Mouse (Mus musculus): ENCODE data around the gene Grk3. TPM values are rescaled to one million over a fixed set of nuclear protein-coding genes. Genes with fewer than 3 reads are reported as not detected.

Gene Grk3
- polyA plus RNA-seq (2011; ENCODE audit: insufficient read length, low read depth, missing spikeins), result 0.35 and 0.74 TPM in 2 replicates

GRCm38 (mm10) chr5:113015236-113016061, at the start of gene Grk3:
Gene Grk3, minus strand, starts transcription at chr5:113015791.
- peak within 1 kb of the TSS; percentile 20 for H3K4me3 ChIP-seq (ENCODE audit: insufficient read depth, low read length)
- no peak within 1 kb of the TSS for H3K27ac ChIP-seq (ENCODE audit: insufficient read depth, low read length)
- TF ChIP-seq CTCF (IDR thresholded peaks at IDR 0.05; ENCODE audit: borderline replicate concordance, insufficient read depth, low read length) (no peak), POLR2A (IDR thresholded peaks at IDR 0.05; ENCODE audit: low read depth, low read length) (no peak)
- no peaks in the 10 kb centered on the region for H3K4me1 ChIP-seq (ENCODE audit: control insufficient read depth, insufficient read depth, low read length)

- TF ChIP-seq POLR2A (IDR thresholded peaks at IDR 0.05; ENCODE audit: low read depth, low read length) (no peak), CTCF (IDR thresholded peaks at IDR 0.05; ENCODE audit: borderline replicate concordance, insufficient read depth, low read length) (peak; percentile 99)
- Histone ChIP-seq H3K4me1 (ENCODE audit: control insufficient read depth, insufficient read depth, low read length) (no peaks in the 10 kb centered on the region), H3K4me3 (ENCODE audit: insufficient read depth, low read length) (no peak overlapping the region), H3K27ac (ENCODE audit: insufficient read depth, low read length) (no peak overlapping the region)
Observed at GRCm38 (mm10) chr5:113054308-113054707, 38.7 kb upstream of the Grk3 start.

GRCm38 (mm10) chr5:113050581-113051185, 35.1 kb upstream of the Grk3 start:
- no peak for TF ChIP-seq POLR2A (IDR thresholded peaks at IDR 0.05; ENCODE audit: low read depth, low read length)
- no peak for TF ChIP-seq CTCF (IDR thresholded peaks at IDR 0.05; ENCODE audit: borderline replicate concordance, insufficient read depth, low read length)
- H3K27ac ChIP-seq (ENCODE audit: insufficient read depth, low read length), result no peak overlapping the region
- H3K4me1 ChIP-seq (ENCODE audit: control insufficient read depth, insufficient read depth, low read length), result no peaks in the 10 kb centered on the region
- no peak overlapping the region for H3K4me3 ChIP-seq (ENCODE audit: insufficient read depth, low read length)

GRCm38 (mm10) chr5:113049876-113050275, 34.3 kb upstream of the Grk3 start:
- TF ChIP-seq POLR2A (IDR thresholded peaks at IDR 0.05; ENCODE audit: low read depth, low read length), result no peak
- no peak for TF ChIP-seq CTCF (IDR thresholded peaks at IDR 0.05; ENCODE audit: borderline replicate concordance, insufficient read depth, low read length)
- Histone ChIP-seq H3K4me1 (ENCODE audit: control insufficient read depth, insufficient read depth, low read length) (no peaks in the 10 kb centered on the region), H3K27ac (ENCODE audit: insufficient read depth, low read length) (no peak overlapping the region)

GRCm38 (mm10) chr5:113045511-113046273, 30.1 kb upstream of the Grk3 start:
- no peak overlapping the region for H3K4me3 ChIP-seq (ENCODE audit: insufficient read depth, low read length)
- H3K27ac ChIP-seq (ENCODE audit: insufficient read depth, low read length), result no peak overlapping the region
- TF ChIP-seq CTCF (IDR thresholded peaks at IDR 0.05; ENCODE audit: borderline replicate concordance, insufficient read depth, low read length) (no peak), POLR2A (IDR thresholded peaks at IDR 0.05; ENCODE audit: low read depth, low read length) (no peak)
- no peaks in the 10 kb centered on the region for H3K4me1 ChIP-seq (ENCODE audit: control insufficient read depth, insufficient read depth, low read length)

More at GRCm38 (mm10) chr5:113049876-113050275, 34.3 kb upstream of the Grk3 start:
- no peak overlapping the region for H3K4me3 ChIP-seq (ENCODE audit: insufficient read depth, low read length)

- TF ChIP-seq POLR2A (IDR thresholded peaks at IDR 0.05; ENCODE audit: low read depth, low read length) (no peak), CTCF (IDR thresholded peaks at IDR 0.05; ENCODE audit: borderline replicate concordance, insufficient read depth, low read length) (no peak)
- Histone ChIP-seq H3K4me3 (ENCODE audit: insufficient read depth, low read length) (no peak overlapping the region), H3K27ac (ENCODE audit: insufficient read depth, low read length) (no peak overlapping the region), H3K4me1 (ENCODE audit: control insufficient read depth, insufficient read depth, low read length) (no peaks in the 10 kb centered on the region)
Observed at GRCm38 (mm10) chr5:113043531-113043930, 27.9 kb upstream of the Grk3 start.

- H3K4me1 ChIP-seq (ENCODE audit: control insufficient read depth, insufficient read depth, low read length), result no peaks in the 10 kb centered on the region
- no peak overlapping the region for H3K27ac ChIP-seq (ENCODE audit: insufficient read depth, low read length)
- H3K4me3 ChIP-seq (ENCODE audit: insufficient read depth, low read length), result no peak overlapping the region
- no peak for TF ChIP-seq POLR2A (IDR thresholded peaks at IDR 0.05; ENCODE audit: low read depth, low read length)
- TF ChIP-seq CTCF (IDR thresholded peaks at IDR 0.05; ENCODE audit: borderline replicate concordance, insufficient read depth, low read length), result no peak
Observed at GRCm38 (mm10) chr5:113041567-113042071, 26.0 kb upstream of the Grk3 start.

- Histone ChIP-seq H3K4me1 (ENCODE audit: control insufficient read depth, insufficient read depth, low read length) (no peaks in the 10 kb centered on the region), H3K27ac (ENCODE audit: insufficient read depth, low read length) (no peak overlapping the region)
- TF ChIP-seq POLR2A (IDR thresholded peaks at IDR 0.05; ENCODE audit: low read depth, low read length) (no peak), CTCF (IDR thresholded peaks at IDR 0.05; ENCODE audit: borderline replicate concordance, insufficient read depth, low read length) (no peak)
Observed at GRCm38 (mm10) chr5:113040776-113041175, 25.2 kb upstream of the Grk3 start.

GRCm38 (mm10) chr5:113038601-113039000, 23.0 kb upstream of the Grk3 start:
- Histone ChIP-seq H3K27ac (ENCODE audit: insufficient read depth, low read length) (no peak overlapping the region), H3K4me3 (ENCODE audit: insufficient read depth, low read length) (no peak overlapping the region), H3K4me1 (ENCODE audit: control insufficient read depth, insufficient read depth, low read length) (no peaks in the 10 kb centered on the region)
- TF ChIP-seq POLR2A (IDR thresholded peaks at IDR 0.05; ENCODE audit: low read depth, low read length), result no peak
- no peak for TF ChIP-seq CTCF (IDR thresholded peaks at IDR 0.05; ENCODE audit: borderline replicate concordance, insufficient read depth, low read length)

More at GRCm38 (mm10) chr5:113040776-113041175, 25.2 kb upstream of the Grk3 start:
- no peak overlapping the region for H3K4me3 ChIP-seq (ENCODE audit: insufficient read depth, low read length)
